Mouse (Mus musculus) bone marrow macrophage, adult 2 months (primary cell): ENCODE results near the gene 9230112D13Rik.

Source experiments
- CTCF ChIP-seq: IDR thresholded peaks from 2 replicates; pipeline ENCODE4 v1.5.1; 2012; ENCODE audit warnings: low read depth, mild to moderate bottlenecking, low read length, moderate library complexity
- POLR2A ChIP-seq: IDR thresholded peaks from 2 replicates; pipeline ENCODE4 v1.6.1; 2012; ENCODE audit warnings: mild to moderate bottlenecking, low read depth, low read length, borderline replicate concordance

DNA sequence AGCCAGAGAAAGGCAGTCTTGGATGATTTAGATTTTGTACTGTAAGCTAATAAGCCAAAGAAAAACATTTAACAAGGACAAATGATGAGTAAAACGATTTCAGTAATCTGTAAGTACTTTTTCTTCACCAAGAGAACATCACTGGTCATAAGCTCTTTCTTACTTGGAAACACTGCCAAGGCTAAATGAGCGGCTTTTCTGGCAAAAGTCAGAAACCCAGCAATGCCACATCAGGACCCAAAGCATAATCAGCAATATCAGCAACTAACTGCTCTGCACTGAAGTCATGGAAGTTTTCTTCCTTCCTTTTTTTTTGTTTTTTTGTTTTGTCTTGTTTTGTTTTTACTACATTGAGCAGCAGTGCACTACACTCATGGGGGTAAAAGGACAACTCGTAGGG lies 25.3 kb downstream of the 9230112D13Rik start:
- TF ChIP-seq POLR2A (no peak), CTCF (no peak)
